Mouse (Mus musculus): ENCODE data around the gene Fmo4. TPM values are rescaled to one million over a fixed set of nuclear protein-coding genes. Genes with fewer than 3 reads are reported as not detected.
A peak's percentile ranks its signal among the peaks of the same experiment; 100 is the strongest.

Fmo4 gene
- polyA plus RNA-seq, 1 experiment from 2014 or later, result 0.33 TPM

GRCm38 (mm10) chr1:162813143-162813835 lies 483 bp downstream of the Fmo4 start:
- 93% methylated on average over 9 of the region's 9 CpGs for WGBS
- Histone ChIP-seq H3K9me3 (ENCODE audit: control insufficient read depth, low read length) (no peaks in the 10 kb centered on the region), H3K27me3 (ENCODE audit: control insufficient read depth, insufficient read depth, low read length) (no peaks in the 10 kb centered on the region), H3K27ac (replicated peaks; ENCODE audit: low read depth, low read length) (no peak overlapping the region), H3K4me3 (replicated peaks; ENCODE audit: low read depth, low read length) (no peak overlapping the region), H3K4me2 (ENCODE audit: low read length) (no peak overlapping the region), H3K9ac (replicated peaks; ENCODE audit: low read length) (no peak overlapping the region), H3K36me3 (ENCODE audit: control insufficient read depth, insufficient read depth, low read length) (no peaks in the 10 kb centered on the region), H3K4me1 (ENCODE audit: control insufficient read depth, insufficient read depth, low read length) (no peaks in the 10 kb centered on the region)
- DNase-seq (no peak), ATAC-seq (ENCODE audit: low FRiP score, low TSS enrichment) (no peak)

GRCm38 (mm10) chr1:162808541-162808940 lies 5.2 kb downstream of the Fmo4 start:
- Histone ChIP-seq H3K4me1 (ENCODE audit: control insufficient read depth, insufficient read depth, low read length) (no peaks in the 10 kb centered on the region), H3K4me3 (replicated peaks; ENCODE audit: low read depth, low read length) (no peak overlapping the region), H3K27ac (replicated peaks; ENCODE audit: low read depth, low read length) (no peak overlapping the region), H3K27me3 (ENCODE audit: control insufficient read depth, insufficient read depth, low read length) (no peaks in the 10 kb centered on the region), H3K4me2 (ENCODE audit: low read length) (no peak overlapping the region), H3K9me3 (ENCODE audit: control insufficient read depth, low read length) (no peaks in the 10 kb centered on the region), H3K36me3 (ENCODE audit: control insufficient read depth, insufficient read depth, low read length) (no peaks in the 10 kb centered on the region), H3K9ac (replicated peaks; ENCODE audit: low read length) (no peak overlapping the region)
- DNase-seq (no peak), ATAC-seq (ENCODE audit: low FRiP score, low TSS enrichment) (no peak)
- 85% methylated on average over 3 of the region's 3 CpGs for WGBS

GRCm38 (mm10) chr1:162807441-162807840 lies 6.3 kb downstream of the Fmo4 start:
- no peak for DNase-seq
- Histone ChIP-seq H3K4me2 (ENCODE audit: low read length) (no peak overlapping the region), H3K4me3 (replicated peaks; ENCODE audit: low read depth, low read length) (no peak overlapping the region), H3K27me3 (ENCODE audit: control insufficient read depth, insufficient read depth, low read length) (no peaks in the 10 kb centered on the region), H3K9ac (replicated peaks; ENCODE audit: low read length) (no peak overlapping the region), H3K27ac (replicated peaks; ENCODE audit: low read depth, low read length) (no peak overlapping the region), H3K9me3 (ENCODE audit: control insufficient read depth, low read length) (no peaks in the 10 kb centered on the region), H3K36me3 (ENCODE audit: control insufficient read depth, insufficient read depth, low read length) (no peaks in the 10 kb centered on the region), H3K4me1 (ENCODE audit: control insufficient read depth, insufficient read depth, low read length) (no peaks in the 10 kb centered on the region)
- no peak for ATAC-seq (ENCODE audit: low FRiP score, low TSS enrichment)
- 91% methylated on average over 5 of the region's 5 CpGs for WGBS

- no peak for DNase-seq
- no peak for ATAC-seq (ENCODE audit: low FRiP score, low TSS enrichment)
- WGBS, result 62% methylated on average over 5 of the region's 5 CpGs
- H3K4me2 ChIP-seq (ENCODE audit: low read length), result no peak overlapping the region
- no peaks in the 10 kb centered on the region for H3K36me3 ChIP-seq (ENCODE audit: control insufficient read depth, insufficient read depth, low read length)
- H3K9me3 ChIP-seq (ENCODE audit: control insufficient read depth, low read length), result no peaks in the 10 kb centered on the region
- no peak overlapping the region for H3K27ac ChIP-seq (replicated peaks; ENCODE audit: low read depth, low read length)
- H3K9ac ChIP-seq (replicated peaks; ENCODE audit: low read length), result no peak overlapping the region
- H3K4me1 ChIP-seq (ENCODE audit: control insufficient read depth, insufficient read depth, low read length), result no peaks in the 10 kb centered on the region
- no peak overlapping the region for H3K4me3 ChIP-seq (replicated peaks; ENCODE audit: low read depth, low read length)
- H3K27me3 ChIP-seq (ENCODE audit: control insufficient read depth, insufficient read depth, low read length), result no peaks in the 10 kb centered on the region
Observed at GRCm38 (mm10) chr1:162805011-162805410, 8.8 kb downstream of the Fmo4 start.

- no peak for DNase-seq
- no peaks in the 10 kb centered on the region for H3K36me3 ChIP-seq (ENCODE audit: control insufficient read depth, insufficient read depth, low read length)
- no peak overlapping the region for H3K4me2 ChIP-seq (ENCODE audit: low read length)
- no peaks in the 10 kb centered on the region for H3K4me1 ChIP-seq (ENCODE audit: control insufficient read depth, insufficient read depth, low read length)
- H3K9ac ChIP-seq (replicated peaks; ENCODE audit: low read length), result no peak overlapping the region
- H3K9me3 ChIP-seq (ENCODE audit: control insufficient read depth, low read length), result no peaks in the 10 kb centered on the region
- no peak overlapping the region for H3K4me3 ChIP-seq (replicated peaks; ENCODE audit: low read depth, low read length)
- H3K27me3 ChIP-seq (ENCODE audit: control insufficient read depth, insufficient read depth, low read length), result no peaks in the 10 kb centered on the region
- no peak for ATAC-seq (ENCODE audit: low FRiP score, low TSS enrichment)
- no peak overlapping the region for H3K27ac ChIP-seq (replicated peaks; ENCODE audit: low read depth, low read length)
Observed at GRCm38 (mm10) chr1:162796441-162796840, 17.3 kb downstream of the Fmo4 start.

GRCm38 (mm10) chr1:162792306-162793044 lies 21.3 kb downstream of the Fmo4 start:
- Histone ChIP-seq H3K9ac (replicated peaks; ENCODE audit: low read length) (no peak overlapping the region), H3K36me3 (ENCODE audit: control insufficient read depth, insufficient read depth, low read length) (no peaks in the 10 kb centered on the region), H3K4me2 (ENCODE audit: low read length) (no peak overlapping the region), H3K4me3 (replicated peaks; ENCODE audit: low read depth, low read length) (no peak overlapping the region), H3K4me1 (ENCODE audit: control insufficient read depth, insufficient read depth, low read length) (no peaks in the 10 kb centered on the region), H3K27me3 (ENCODE audit: control insufficient read depth, insufficient read depth, low read length) (no peaks in the 10 kb centered on the region), H3K9me3 (ENCODE audit: control insufficient read depth, low read length) (no peaks in the 10 kb centered on the region), H3K27ac (replicated peaks; ENCODE audit: low read depth, low read length) (no peak overlapping the region)
- DNase-seq (no peak), ATAC-seq (ENCODE audit: low FRiP score, low TSS enrichment) (no peak)
- WGBS, result 67% methylated on average over 7 of the region's 7 CpGs

- Histone ChIP-seq H3K9ac (replicated peaks; ENCODE audit: low read length) (no peak overlapping the region), H3K27me3 (ENCODE audit: control insufficient read depth, insufficient read depth, low read length) (no peaks in the 10 kb centered on the region), H3K27ac (replicated peaks; ENCODE audit: low read depth, low read length) (no peak overlapping the region), H3K4me2 (ENCODE audit: low read length) (no peak overlapping the region), H3K9me3 (ENCODE audit: control insufficient read depth, low read length) (no peaks in the 10 kb centered on the region), H3K4me3 (replicated peaks; ENCODE audit: low read depth, low read length) (no peak overlapping the region), H3K36me3 (ENCODE audit: control insufficient read depth, insufficient read depth, low read length) (no peaks in the 10 kb centered on the region), H3K4me1 (ENCODE audit: control insufficient read depth, insufficient read depth, low read length) (no peaks in the 10 kb centered on the region)
- ATAC-seq (ENCODE audit: low FRiP score, low TSS enrichment), result no peak
- peak; percentile 11 for DNase-seq
- WGBS, result 73% methylated on average over 4 of the region's 4 CpGs
Observed at GRCm38 (mm10) chr1:162785222-162785621, 28.6 kb downstream of the Fmo4 start.

GRCm38 (mm10) chr1:162783669-162784248 lies 30.0 kb downstream of the Fmo4 start:
- Histone ChIP-seq H3K27ac (replicated peaks; ENCODE audit: low read depth, low read length) (0 out of 2 replicates have a peak overlapping the region, but pooled peaks have one; percentile 49), H3K27me3 (ENCODE audit: control insufficient read depth, insufficient read depth, low read length) (no peaks in the 10 kb centered on the region), H3K9me3 (ENCODE audit: control insufficient read depth, low read length) (no peaks in the 10 kb centered on the region), H3K36me3 (ENCODE audit: control insufficient read depth, insufficient read depth, low read length) (no peaks in the 10 kb centered on the region), H3K4me2 (ENCODE audit: low read length) (no peak overlapping the region), H3K9ac (replicated peaks; ENCODE audit: low read length) (no peak overlapping the region), H3K4me1 (ENCODE audit: control insufficient read depth, insufficient read depth, low read length) (no peaks in the 10 kb centered on the region), H3K4me3 (replicated peaks; ENCODE audit: low read depth, low read length) (no peak overlapping the region)
- WGBS, result 50% methylated on average over 7 of the region's 7 CpGs
- peak; percentile 44; the same call in 1 of the 2 replicates for ATAC-seq (ENCODE audit: low FRiP score, low TSS enrichment)
- DNase-seq, result peak; percentile 49
